Mouse (Mus musculus): ENCODE results near the gene Mogat1. TPM values are rescaled to one million over a fixed set of nuclear protein-coding genes. Genes with fewer than 3 reads are reported as not detected.
"Not testable (repeated sequence)": the region's sequence is repeated elsewhere in the genome, so short reads cannot be mapped to it uniquely, and the experiment has no call there.

Gene Mogat1
- total RNA-seq, 4 experiments from 2014 or later = not detected

GRCm38 (mm10) chr1:78536310-78537164 lies 25.7 kb downstream of the Mogat1 start:
- peak; percentile 64 to 70 for DNase-seq (ENCODE audit: low spot score in 2 of 2)

- DNase-seq (ENCODE audit: low spot score in 2 of 2) = peak; percentile 72 to 93
These were observed 26.8 kb downstream of the Mogat1 start for GRCm38 (mm10) chr1:78537494-78538010.

DNA sequence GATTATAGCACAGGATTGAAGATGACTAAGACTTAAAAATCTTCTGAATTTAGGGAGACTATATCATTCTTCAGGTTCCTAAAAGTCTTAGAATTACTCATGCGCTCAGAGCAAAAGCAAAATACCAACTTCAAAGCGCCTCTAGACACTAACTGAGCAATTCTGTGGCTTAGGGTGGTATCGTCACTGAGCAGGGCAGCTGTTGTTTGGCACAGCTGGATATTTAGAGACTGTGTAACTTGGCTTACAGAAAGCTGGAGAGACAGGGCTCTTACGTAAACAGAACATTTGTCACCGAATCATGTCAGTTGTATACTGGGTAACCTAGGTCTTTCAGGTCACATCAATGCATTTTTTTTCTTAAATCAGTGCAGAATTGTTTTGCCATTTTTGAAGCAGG lies 27.6 kb downstream of the Mogat1 start:
- DNase-seq (ENCODE audit: low spot score in 2 of 2) = no peak

GRCm38 (mm10) chr1:78539166-78539565 lies 28.4 kb downstream of the Mogat1 start:
- DNase-seq (ENCODE audit: low spot score in 2 of 2) = no peak

GRCm38 (mm10) chr1:78543631-78544030 lies 32.8 kb downstream of the Mogat1 start:
- not testable (repeated sequence) for DNase-seq (ENCODE audit: low spot score in 2 of 2)

DNA sequence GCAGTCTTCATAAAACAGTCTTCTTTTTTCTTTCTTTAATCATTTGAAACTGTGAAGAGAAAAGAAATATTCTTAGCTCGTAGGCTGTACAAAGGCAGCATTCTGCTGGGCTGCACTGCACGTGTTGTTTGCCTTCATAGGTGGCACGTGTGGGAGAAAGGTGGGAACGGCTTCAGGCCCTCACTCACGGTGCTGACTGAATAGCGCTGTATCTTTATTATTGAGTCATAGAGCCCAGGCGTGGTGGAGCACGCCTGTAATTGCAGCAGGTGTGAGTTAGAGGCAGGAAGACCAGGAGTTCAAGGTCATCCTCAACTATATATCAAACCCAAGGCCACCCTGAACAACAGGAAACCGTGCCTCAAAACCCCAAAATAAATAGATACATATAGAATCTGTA lies 35.5 kb downstream of the Mogat1 start:
- no peak for DNase-seq (ENCODE audit: low spot score in 2 of 2)

GRCm38 (mm10) chr1:78548961-78549360 lies 38.2 kb downstream of the Mogat1 start:
- DNase-seq (ENCODE audit: low spot score in 2 of 2) = no peak

- DNase-seq (ENCODE audit: low spot score in 2 of 2) = no peak
These were observed 43.3 kb downstream of the Mogat1 start for GRCm38 (mm10) chr1:78554012-78554666.

DNA sequence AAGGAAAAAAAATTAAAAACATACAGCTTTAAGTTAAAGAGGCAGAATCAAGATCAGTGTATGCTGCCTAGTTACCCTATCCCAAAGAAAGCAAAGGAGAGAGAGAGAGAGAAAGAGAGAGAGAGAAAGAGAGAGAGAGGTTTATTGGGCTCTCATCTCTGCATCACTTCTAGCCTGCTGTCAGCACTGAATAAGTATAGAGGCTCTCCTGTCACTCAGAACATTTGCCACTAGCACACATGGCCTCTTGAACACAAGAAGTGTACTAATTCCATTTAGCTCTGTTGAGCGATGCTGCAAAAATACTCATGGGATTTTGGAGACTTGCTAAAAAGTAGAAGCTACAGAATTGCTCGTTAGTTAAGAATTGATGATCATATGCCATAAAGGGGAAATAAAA lies 56.2 kb downstream of the Mogat1 start:
- DNase-seq (ENCODE audit: low spot score in 2 of 2) = no peak

DNA sequence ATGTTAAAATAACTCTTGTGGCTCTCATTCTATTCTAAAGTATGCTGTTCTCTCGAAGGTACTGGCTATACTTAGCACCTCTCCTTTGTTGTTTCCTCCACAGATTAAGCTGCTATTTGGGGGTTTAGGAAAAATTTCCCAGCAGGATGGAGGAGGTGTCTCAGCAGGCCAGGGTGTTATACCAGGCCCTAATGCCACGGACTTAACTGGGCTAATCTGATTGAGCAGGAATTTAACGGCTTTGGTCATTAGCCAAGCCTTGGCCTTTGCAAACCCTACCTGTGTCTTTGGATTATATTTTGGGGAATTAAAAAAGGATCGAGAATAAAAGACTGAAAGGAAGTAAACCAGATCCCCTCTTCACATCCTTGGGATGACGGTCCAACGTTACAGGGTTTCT lies 56.6 kb downstream of the Mogat1 start:
- DNase-seq (ENCODE audit: low spot score in 2 of 2) = no peak

GRCm38 (mm10) chr1:78567834-78568507 lies 57.2 kb downstream of the Mogat1 start:
- no peak for DNase-seq (ENCODE audit: low spot score in 2 of 2)

- no peak for DNase-seq (ENCODE audit: low spot score in 2 of 2)
These were observed 58.8 kb downstream of the Mogat1 start for GRCm38 (mm10) chr1:78569617-78570016.

DNA sequence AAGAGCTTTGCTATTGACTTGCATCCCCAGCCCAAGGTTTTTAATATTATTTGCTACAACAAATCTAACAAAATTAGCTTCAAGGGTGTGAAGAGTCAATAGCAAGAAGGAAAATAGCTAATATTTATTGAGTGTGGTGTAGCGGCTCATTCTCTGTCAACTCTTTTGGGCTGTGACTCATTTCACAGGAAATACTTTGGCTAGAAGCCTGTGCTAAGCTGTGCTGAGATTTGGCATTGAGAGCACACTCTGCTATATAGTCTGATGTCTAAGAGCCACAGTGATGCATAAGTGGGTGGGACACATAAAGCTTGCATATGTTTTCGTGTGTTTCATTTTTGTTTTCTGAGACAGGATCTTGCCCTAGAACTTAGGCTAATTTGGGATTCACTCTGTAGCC lies 74.3 kb downstream of the Mogat1 start:
- peak in 1 of 2 experiments; percentile 43 for DNase-seq (ENCODE audit: low spot score in 2 of 2)

DNA sequence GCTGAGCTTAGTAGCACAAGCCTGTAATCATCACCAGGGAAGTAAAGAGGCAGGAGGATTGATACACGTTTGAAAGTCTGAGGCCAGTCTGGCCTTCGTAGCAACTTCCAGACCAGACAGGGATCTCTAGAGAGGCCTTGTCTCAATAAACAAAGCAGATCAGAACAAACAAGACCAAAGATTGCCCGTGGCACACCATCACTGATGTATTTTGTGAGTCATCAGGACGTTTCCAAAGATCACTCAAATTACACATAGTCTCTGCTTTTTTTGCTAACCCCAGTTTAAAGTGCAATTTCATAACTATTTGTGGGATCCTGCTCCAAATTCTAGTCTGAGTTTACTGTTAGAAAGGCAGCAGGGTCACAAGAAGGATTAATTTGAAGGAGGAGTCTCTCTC lies 76.2 kb downstream of the Mogat1 start:
- no peak for DNase-seq (ENCODE audit: low spot score in 2 of 2)

Other genes starting within 250 kb of the Mogat1 start
- gene Sgpp2, start 200.6 kb upstream of the Mogat1 start, total RNA-seq (2022) = 10 to 100 TPM; 12.1 to 14.9 (median 13.5) TPM
- 10 to 100 TPM; 58.2 to 64.4 (median 60.6) TPM for gene Farsb, start 22.1 kb upstream of the Mogat1 start, total RNA-seq (2022)
- gene BC035947, start 1.2 kb downstream of the Mogat1 start, total RNA-seq (2022) = 1 to 10 TPM; 1.1 to 1.8 (median 1.3) TPM
- gene Acsl3, start 146.8 kb downstream of the Mogat1 start, total RNA-seq (2022) = 100 to 1,000 TPM; 161 to 175 (median 167) TPM
- 10 to 100 TPM; 15.6 to 18.7 (median 16.1) TPM for gene Utp14b, start 147.0 kb downstream of the Mogat1 start, total RNA-seq (2022)

Measured in left cerebral cortex, adult 8-10 months (tissue).